Mouse (Mus musculus) v-Abl transformed pro-B cells (cell line): ENCODE data around the gene Rptn.
"Not testable (repeated sequence)": the region's sequence is repeated elsewhere in the genome, so short reads cannot be mapped to it uniquely, and the experiment has no call there.

Source experiments
- in situ Hi-C, 2 experiments: fragments of 400-800 bp; cut with MboI; formaldehyde crosslinking; loops; one replicate each; pipeline ENCODE4 v1.15.1; 2025; ENCODE audit not compliant: unreplicated experiment in 2 of 2

Rptn gene

GRCm38 (mm10) chr3:93393366-93393765, at the start of gene Rptn:
Gene Rptn (plus strand): TSS chr3:93393699.
- in situ Hi-C loops, result no loop called here

GRCm38 (mm10) chr3:93346896-93347295, 46.6 kb upstream of the Rptn start:
- in situ Hi-C loops, result no loop called here

GRCm38 (mm10) chr3:93360045-93360444, 33.5 kb upstream of the Rptn start:
- in situ Hi-C loops, result loop anchor here (5.0 to 25.0 kb wide), 4 partner anchors 242 to 1252 kb away; partner anchors contain the start of genes C2cd4d (in 1 of the 2) and Rorc (in 1 of the 2)

GRCm38 (mm10) chr3:93361933-93362574, 31.4 kb upstream of the Rptn start:
- in situ Hi-C loops, result loop anchor here (5.0 to 25.0 kb wide), 4 partner anchors 240 to 1250 kb away; partner anchors contain the start of genes C2cd4d (in 1 of the 2) and Rorc (in 1 of the 2)

GRCm38 (mm10) chr3:93366966-93367575, 26.4 kb upstream of the Rptn start:
- in situ Hi-C loops, result loop anchor here (10.0 to 25.0 kb wide), 3 partner anchors 238 to 1245 kb away; partner anchors contain the start of genes C2cd4d (in 1 of the 2) and Rorc (in 1 of the 2)

GRCm38 (mm10) chr3:93368171-93368570, 25.3 kb upstream of the Rptn start:
- in situ Hi-C loops, result loop anchor here (10.0 to 25.0 kb wide), 3 partner anchors 237 to 1244 kb away; partner anchors contain the start of genes C2cd4d (in 1 of the 2) and Rorc (in 1 of the 2)

- in situ Hi-C loops, result loop anchor here in 1 of 2 experiments (25.0 kb wide), 2 partner anchors 989 to 1239 kb away; partner anchors contain the start of genes C2cd4d and Rorc
Measured at GRCm38 (mm10) chr3:93373416-93373815, 20.1 kb upstream of the Rptn start.

GRCm38 (mm10) chr3:93375196-93375595, 18.3 kb upstream of the Rptn start:
- in situ Hi-C loops, result no loop called here

GRCm38 (mm10) chr3:93375601-93376000, 17.9 kb upstream of the Rptn start:
- in situ Hi-C loops, result no loop called here

GRCm38 (mm10) chr3:93378146-93378545, 15.4 kb upstream of the Rptn start:
- in situ Hi-C loops, result no loop called here

- in situ Hi-C loops, result no loop called here
Measured at GRCm38 (mm10) chr3:93403936-93404335, 10.4 kb downstream of the Rptn start.

GRCm38 (mm10) chr3:93406992-93407391, 13.5 kb downstream of the Rptn start:
- in situ Hi-C loops, result no loop called here

- in situ Hi-C loops, result no loop called here
Measured at GRCm38 (mm10) chr3:93411905-93412304, 18.4 kb downstream of the Rptn start.

- in situ Hi-C loops, result no loop called here
Measured at GRCm38 (mm10) chr3:93431673-93432072, 38.2 kb downstream of the Rptn start.

- in situ Hi-C loops, result no loop called here
Measured at GRCm38 (mm10) chr3:93442030-93442429, 48.5 kb downstream of the Rptn start, which contains the start of gene Tchh. Gene Tchh (plus strand): TSS chr3:93442330.

GRCm38 (mm10) chr3:93443501-93444101, 50.1 kb downstream of the Rptn start:
- in situ Hi-C loops, result no loop called here

GRCm38 (mm10) chr3:93444343-93445164, 51.1 kb downstream of the Rptn start:
- in situ Hi-C loops, result no loop called here

- in situ Hi-C loops, result no loop called here
Measured at GRCm38 (mm10) chr3:93445165-93445705, 51.7 kb downstream of the Rptn start.

GRCm38 (mm10) chr3:93446128-93446755, 52.7 kb downstream of the Rptn start:
- in situ Hi-C loops, result no loop called here

GRCm38 (mm10) chr3:93446756-93447137, 53.2 kb downstream of the Rptn start:
- in situ Hi-C loops, result not testable (repeated sequence)
